Mouse (Mus musculus) adrenal gland, postnatal 10 days (tissue): ENCODE results near the gene Fgf6. TPM values are rescaled to one million over a fixed set of nuclear protein-coding genes. Genes with fewer than 3 reads are reported as not detected.

Source experiments
- total RNA-seq, 2 experiments: library from RNA; stranded (reverse); gene quantifications; 2 replicates each; pipeline ENCODE4 v1.2.3; 2021

The Fgf6 gene
- total RNA-seq, 2 experiments from 2014 or later = 0.18 to 0.42 TPM

Other genes with a start within 250 kb of the Fgf6 start
- gene Ndufa9, start 166.4 kb upstream of the Fgf6 start, total RNA-seq = 100 to 1,000 TPM; 413 to 455 TPM
- under 1 TPM in 1 of 2 experiments, not detected in 1; 0.09 TPM for gene Akap3, start 162.5 kb upstream of the Fgf6 start, total RNA-seq
- gene Dyrk4, start 93.7 kb upstream of the Fgf6 start, total RNA-seq = under 1 TPM in 1 of 2 experiments, not detected in 1; 0.27 TPM
- 10 to 100 TPM; 11.1 to 12.1 TPM for gene Rad51ap1, start 76.0 kb upstream of the Fgf6 start, total RNA-seq
- 10 to 100 TPM; 17.5 to 19.7 TPM for gene D6Wsu163e, start 75.6 kb upstream of the Fgf6 start, total RNA-seq
- gene Fgf23, start 57.3 kb downstream of the Fgf6 start, total RNA-seq = not detected
- 10 to 100 TPM; 12.5 to 16.2 TPM for gene Tigar, start 94.0 kb downstream of the Fgf6 start, total RNA-seq
- 100 to 1,000 TPM; 177 to 178 TPM for gene Ccnd2, start 136.6 kb downstream of the Fgf6 start, total RNA-seq